Mouse (Mus musculus) embryonic facial prominence, embryonic 11.5 days (tissue): ENCODE results near the gene Dusp1. TPM values are rescaled to one million over a fixed set of nuclear protein-coding genes. Genes with fewer than 3 reads are reported as not detected.

Experiments used
- ATAC-seq: fragments of 200-750 bp; cut with Nextera tagmentation; replicated peaks from 2 replicates; pipeline ENCODE4 v1.8.0; 2017; ENCODE audit warnings: low read depth; ENCODE audit not compliant: insufficient number of reproducible peaks, low FRiP score, low TSS enrichment
- DNase-seq: peaks from one replicate; pipeline ENCODE4 v3.0.0-alpha.2; 2015; ENCODE audit warnings: low spot score
- H3K27ac ChIP-seq: fragments of 300-500 bp; sonication (generic); replicated peaks from 2 replicates; pipeline ENCODE4 v1.5.1; 2014; ENCODE audit warnings: mild to moderate bottlenecking, low read depth, low read length, control low read depth
- H3K27me3 ChIP-seq: fragments of 300-500 bp; sonication (generic); 2 replicates; pipeline ENCODE4 v1.6.1; 2014; ENCODE audit warnings: mild to moderate bottlenecking, low read length, moderate library complexity, mixed read lengths; ENCODE audit not compliant: control insufficient read depth, insufficient read depth
- H3K36me3 ChIP-seq: fragments of 300-500 bp; sonication (generic); replicated peaks from 2 replicates; pipeline ENCODE4 v1.6.1; 2014; ENCODE audit warnings: low read depth, mild to moderate bottlenecking, low read length, moderate library complexity, mixed read lengths; ENCODE audit not compliant: control insufficient read depth, insufficient read depth
- H3K4me1 ChIP-seq: fragments of 300-500 bp; sonication (generic); 2 replicates; pipeline ENCODE4 v1.6.1; 2014; ENCODE audit warnings: low read length, mixed read lengths; ENCODE audit not compliant: control insufficient read depth, insufficient read depth
- H3K4me2 ChIP-seq: fragments of 300-500 bp; sonication (generic); 2 replicates; pipeline ENCODE4 v1.6.1; 2014; ENCODE audit warnings: low read depth, mild to moderate bottlenecking, control low read depth, low read length, moderate library complexity
- H3K4me3 ChIP-seq: fragments of 300-500 bp; sonication (generic); 2 replicates; pipeline ENCODE4 v1.5.1; 2014; ENCODE audit warnings: low read depth, low read length, control low read depth
- H3K9ac ChIP-seq: fragments of 300-500 bp; sonication (generic); replicated peaks from 2 replicates; pipeline ENCODE4 v1.6.1; 2014; ENCODE audit warnings: mild to moderate bottlenecking, control low read depth, low read length
- H3K9me3 ChIP-seq: fragments of 300-500 bp; sonication (generic); replicated peaks from 2 replicates; pipeline ENCODE4 v1.6.1; 2016; ENCODE audit warnings: mild to moderate bottlenecking, low read length, inconsistent platforms, mixed read lengths; ENCODE audit not compliant: control insufficient read depth
- WGBS: fragments of 180-500 bp; shearing (Covaris S2); extraction: QIAGEN DNeasy Blood & Tissue Kit; methylation state at CpG from one replicate; pipeline ENCODE4 v1.1.7; 2014; 5-methylcytosine and 5-hydroxymethylcytosine counted together
- polyA plus RNA-seq: library from polyadenylated mRNA; unstranded; fragments of >200 nt; fragmentation: Nextera tagmentation; extraction: Ambion mirVana; gene quantifications from 2 replicates; pipeline ENCODE4 v1.2.1, GENCODE M21; 2014

Gene Dusp1
- polyA plus RNA-seq, 1 experiment from 2014 or later, result 25.4 TPM

DNA sequence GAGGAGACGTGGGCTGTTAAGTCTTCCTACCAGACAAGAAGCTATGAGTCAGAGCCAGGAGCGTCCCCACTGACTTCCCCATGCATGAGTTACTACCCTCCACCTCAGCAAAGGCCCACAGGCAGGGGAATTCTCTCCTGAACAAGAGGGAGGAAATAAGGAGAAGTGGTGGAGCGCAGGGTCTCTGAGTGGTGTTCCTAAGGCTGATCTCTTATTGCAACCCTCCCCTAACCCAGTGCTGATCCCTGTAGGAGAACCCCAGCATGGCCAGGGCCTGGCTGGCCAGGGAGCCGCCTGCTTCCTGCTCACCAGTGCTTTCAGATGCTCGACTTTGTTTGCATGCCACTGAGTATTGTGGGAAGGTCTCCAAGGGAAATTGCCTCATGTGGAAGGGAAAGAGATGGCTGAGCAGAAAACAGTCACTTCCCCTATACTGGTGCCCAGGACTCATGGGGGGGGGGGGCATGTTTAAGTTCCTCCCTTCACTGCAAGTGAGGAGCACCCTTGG, 64.5 kb downstream of the Dusp1 start:
- ATAC-seq (no peak), DNase-seq (no peak)
- 63% methylated on average over 5 of the region's 5 CpGs for WGBS
- Histone ChIP-seq H3K4me2 (no peak overlapping the region), H3K27ac (no peak overlapping the region), H3K36me3 (no peaks in the 10 kb centered on the region), H3K4me1 (no peaks in the 10 kb centered on the region), H3K27me3 (no peaks in the 10 kb centered on the region), H3K4me3 (no peak overlapping the region), H3K9ac (no peak overlapping the region), H3K9me3 (no peaks in the 10 kb centered on the region)

DNA sequence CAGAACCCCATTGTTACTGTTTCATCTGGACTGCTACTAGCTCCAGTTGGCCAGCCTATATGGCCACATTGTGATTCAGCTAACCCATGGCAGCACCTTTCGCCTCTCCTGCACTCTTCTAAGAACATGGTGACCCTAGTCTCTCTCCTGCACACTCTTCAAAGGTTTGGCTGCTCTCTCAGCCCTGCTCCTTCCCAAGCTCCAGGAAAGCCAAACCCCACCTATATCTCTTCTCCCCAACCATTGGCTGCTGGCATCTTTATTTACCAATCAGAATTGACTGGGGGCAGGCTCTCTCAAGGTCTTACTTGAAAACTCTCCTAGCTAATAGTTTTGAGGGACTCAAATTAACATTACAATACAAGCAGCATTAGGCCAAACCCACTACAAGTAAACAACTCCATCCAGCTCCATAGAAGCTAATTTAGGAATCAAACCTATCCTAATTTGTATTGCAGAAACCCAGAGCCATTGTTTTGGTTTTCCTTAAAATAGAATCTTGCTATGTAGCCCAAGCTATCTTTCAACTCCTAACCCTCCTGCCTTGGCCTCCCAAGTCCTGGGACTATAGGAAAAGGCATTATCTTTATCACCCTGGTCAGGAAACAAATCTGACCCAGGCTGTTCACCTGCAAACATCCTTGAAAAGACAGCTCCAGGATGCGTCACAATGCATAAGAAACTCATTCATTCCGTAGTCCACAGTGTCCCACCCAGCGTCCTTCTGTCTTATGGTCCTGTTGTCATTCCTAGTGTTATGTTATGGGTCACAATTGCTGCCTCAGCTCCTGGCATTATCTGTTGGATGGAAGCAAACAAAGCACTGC, 67.1 kb downstream of the Dusp1 start:
- 86% methylated on average over 4 of the region's 4 CpGs for WGBS

DNA sequence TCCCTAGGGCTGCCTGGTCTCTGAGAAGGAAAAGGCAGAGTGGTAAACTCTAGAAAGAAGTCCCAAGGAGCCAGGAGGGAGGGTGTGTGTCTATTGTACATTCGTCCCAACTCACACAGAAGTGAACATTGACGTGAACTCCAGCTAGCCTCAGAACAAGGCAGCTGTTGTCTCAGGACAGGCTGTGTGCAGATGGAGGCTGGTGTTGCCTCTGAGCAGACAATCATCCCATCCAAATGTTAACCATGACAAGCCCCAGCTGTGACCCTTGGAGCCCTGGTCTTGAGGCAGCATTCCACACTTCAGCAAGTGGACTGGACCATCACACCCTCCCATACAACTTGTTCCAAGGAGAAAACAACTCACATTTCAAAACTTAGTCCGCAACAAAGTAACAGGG, 69.7 kb downstream of the Dusp1 start:
- Histone ChIP-seq H3K9me3 (no peaks in the 10 kb centered on the region), H3K36me3 (no peaks in the 10 kb centered on the region), H3K4me1 (no peaks in the 10 kb centered on the region), H3K27ac (no peak overlapping the region), H3K27me3 (no peaks in the 10 kb centered on the region), H3K4me2 (no peak overlapping the region), H3K9ac (no peak overlapping the region), H3K4me3 (no peak overlapping the region)
- ATAC-seq (no peak), DNase-seq (no peak)
- 83% methylated on average over 3 of the region's 3 CpGs for WGBS

More for the DNA sequence above, 67.1 kb downstream of the Dusp1 start:
- DNase-seq, result no peak
- Histone ChIP-seq H3K4me3 (no peak overlapping the region), H3K4me2 (no peak overlapping the region), H3K9ac (no peak overlapping the region), H3K4me1 (no peaks in the 10 kb centered on the region), H3K27me3 (no peaks in the 10 kb centered on the region), H3K27ac (no peak overlapping the region), H3K9me3 (no peaks in the 10 kb centered on the region), H3K36me3 (no peaks in the 10 kb centered on the region)
- ATAC-seq, result no peak

DNA sequence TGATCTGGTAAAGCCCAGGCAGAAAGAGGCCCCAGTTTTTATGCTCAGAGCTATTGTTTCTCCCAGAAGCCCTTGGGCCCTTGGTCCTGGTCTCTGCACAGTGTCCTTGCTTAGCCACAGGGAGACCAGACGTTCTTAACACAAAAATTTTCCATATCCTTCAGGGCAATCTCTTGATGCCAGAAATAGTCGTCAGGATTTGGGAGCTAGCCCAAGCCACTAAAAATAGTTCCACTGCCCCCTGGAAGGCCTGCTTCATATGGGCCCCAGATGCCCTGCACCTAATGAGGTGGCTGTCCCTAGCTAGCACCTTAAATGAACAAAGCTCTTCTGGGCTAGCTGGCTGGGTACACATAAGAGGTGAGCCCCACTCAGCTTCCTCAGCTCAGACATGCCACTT, 71.0 kb downstream of the Dusp1 start:
- Histone ChIP-seq H3K4me3 (no peak overlapping the region), H3K27me3 (no peaks in the 10 kb centered on the region), H3K9me3 (no peaks in the 10 kb centered on the region), H3K27ac (no peak overlapping the region), H3K36me3 (no peaks in the 10 kb centered on the region), H3K4me1 (no peaks in the 10 kb centered on the region), H3K9ac (no peak overlapping the region), H3K4me2 (no peak overlapping the region)
- DNase-seq (no peak), ATAC-seq (no peak)
- WGBS, result 86% methylated on average over 2 of the region's 2 CpGs

DNA sequence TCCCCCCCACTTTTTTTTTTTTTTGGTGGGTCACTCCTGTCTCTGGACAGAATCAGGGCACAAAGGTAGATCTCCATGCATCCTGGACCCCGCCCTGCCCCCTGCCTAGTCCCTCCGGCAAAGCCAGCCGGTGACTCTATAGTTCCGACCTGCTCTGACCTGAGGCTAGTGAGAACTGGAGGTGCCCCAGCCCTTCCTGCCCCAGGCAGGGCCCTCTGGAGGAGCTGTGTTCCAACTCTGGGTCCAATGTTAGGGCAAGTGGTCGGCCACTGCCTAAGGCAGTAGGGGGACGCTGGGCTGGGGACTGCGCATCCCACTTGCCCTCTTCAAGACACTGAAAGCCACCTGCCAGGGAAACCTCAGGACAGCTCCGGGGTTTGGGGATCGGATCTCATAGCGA, 71.9 kb downstream of the Dusp1 start:
- H3K27me3 ChIP-seq, result no peaks in the 10 kb centered on the region
- ATAC-seq, result no peak
- no peaks in the 10 kb centered on the region for H3K36me3 ChIP-seq
- no peak overlapping the region for H3K4me3 ChIP-seq
- H3K4me1 ChIP-seq, result no peaks in the 10 kb centered on the region
- DNase-seq, result no peak
- WGBS, result 85% methylated on average over 10 of the region's 10 CpGs
- H3K9me3 ChIP-seq, result no peaks in the 10 kb centered on the region
- no peak overlapping the region for H3K27ac ChIP-seq
- no peak overlapping the region for H3K4me2 ChIP-seq
- H3K9ac ChIP-seq, result no peak overlapping the region

DNA sequence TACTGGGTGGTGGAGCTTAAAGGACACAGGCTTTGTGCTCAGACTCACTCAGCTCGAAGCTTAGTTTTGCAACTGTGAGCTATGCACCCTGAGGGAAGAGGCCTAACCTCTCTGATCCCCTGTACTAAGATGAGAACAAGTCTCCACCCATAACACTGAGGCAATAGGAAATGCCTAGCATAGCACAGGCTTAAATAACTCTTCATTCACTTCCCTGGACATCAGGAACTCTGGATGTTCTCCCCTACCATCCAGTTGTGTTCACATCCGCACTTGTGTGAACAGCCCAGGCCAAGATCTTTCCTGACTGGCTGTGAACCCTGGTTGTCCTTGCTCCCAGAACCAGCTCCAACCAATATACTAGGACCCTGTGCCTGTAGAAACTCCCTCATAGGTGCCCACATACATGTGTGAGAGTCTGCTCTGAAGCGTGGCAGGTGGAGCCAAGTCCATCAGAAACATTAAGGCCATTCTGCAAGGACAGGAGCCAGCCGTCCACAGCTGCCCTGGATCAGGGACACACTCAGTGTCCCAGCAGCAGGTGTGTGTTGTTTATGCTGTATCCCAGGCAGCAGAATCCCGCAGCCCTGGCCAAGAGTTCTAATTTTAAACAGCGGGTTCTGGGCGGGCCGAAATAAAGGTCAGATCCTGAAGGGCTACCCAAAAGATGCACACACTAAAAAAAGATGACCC, 73.1 kb downstream of the Dusp1 start:
- Histone ChIP-seq H3K4me1 (no peaks in the 10 kb centered on the region), H3K4me3 (no peak overlapping the region), H3K4me2 (no peak overlapping the region), H3K27ac (no peak overlapping the region), H3K27me3 (no peaks in the 10 kb centered on the region), H3K9me3 (no peaks in the 10 kb centered on the region), H3K9ac (no peak overlapping the region), H3K36me3 (no peaks in the 10 kb centered on the region)
- 88% methylated on average over 8 of the region's 8 CpGs for WGBS
- DNase-seq (no peak), ATAC-seq (no peak)

DNA sequence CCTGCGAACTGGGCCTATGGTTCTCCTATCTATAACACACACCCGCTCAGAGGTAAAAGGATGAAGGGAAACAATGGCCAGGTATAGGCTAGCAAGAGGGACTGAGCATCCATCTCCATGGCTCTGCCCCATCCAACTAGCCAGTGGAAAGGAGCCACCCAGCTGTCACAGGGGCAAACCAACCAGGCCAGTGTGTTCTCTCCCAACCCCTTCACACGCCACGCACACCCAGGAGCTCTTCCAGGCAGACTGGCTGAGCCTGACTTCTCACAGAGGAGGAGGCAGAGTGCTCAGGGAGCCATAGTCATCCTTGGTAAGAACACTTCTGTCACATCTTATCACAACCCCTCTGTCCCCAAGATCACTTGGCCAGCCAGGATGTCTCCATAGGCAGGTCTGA, 74.0 kb downstream of the Dusp1 start:
- no peak for ATAC-seq
- Histone ChIP-seq H3K4me3 (no peak overlapping the region), H3K9me3 (no peaks in the 10 kb centered on the region), H3K27me3 (no peaks in the 10 kb centered on the region), H3K27ac (no peak overlapping the region), H3K4me2 (no peak overlapping the region), H3K36me3 (no peaks in the 10 kb centered on the region), H3K9ac (no peak overlapping the region), H3K4me1 (no peaks in the 10 kb centered on the region)
- 91% methylated on average over 4 of the region's 4 CpGs for WGBS
- no peak for DNase-seq

DNA sequence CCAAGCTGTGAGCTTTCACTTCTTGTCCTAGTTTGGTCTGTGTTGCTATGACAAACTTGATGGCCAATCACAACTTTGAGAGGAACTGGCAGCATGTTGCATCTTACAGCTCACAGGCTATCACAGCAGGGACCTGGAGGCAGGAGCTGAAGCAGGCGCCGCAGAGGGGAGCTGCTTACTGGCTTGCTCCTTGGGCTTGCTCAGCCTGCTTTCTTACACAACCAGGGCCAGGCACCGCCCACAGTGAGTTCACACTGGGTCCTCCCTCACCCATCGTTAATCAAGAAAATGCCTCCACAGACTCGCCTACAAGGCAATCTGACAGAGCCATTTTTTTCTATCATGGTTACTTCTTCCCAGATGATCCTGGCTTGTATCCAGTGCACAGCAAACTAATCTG, 74.7 kb downstream of the Dusp1 start:
- H3K9me3 ChIP-seq, result no peaks in the 10 kb centered on the region
- no peak overlapping the region for H3K9ac ChIP-seq
- H3K4me2 ChIP-seq, result no peak overlapping the region
- ATAC-seq (no peak), DNase-seq (no peak)
- H3K27me3 ChIP-seq, result no peaks in the 10 kb centered on the region
- H3K36me3 ChIP-seq, result no peaks in the 10 kb centered on the region
- 62% methylated on average over 5 of the region's 5 CpGs for WGBS
- H3K4me1 ChIP-seq, result no peaks in the 10 kb centered on the region
- no peak overlapping the region for H3K4me3 ChIP-seq
- no peak overlapping the region for H3K27ac ChIP-seq
